Mouse (Mus musculus): ENCODE results near the gene Rftn2. TPM values are rescaled to one million over a fixed set of nuclear protein-coding genes. Genes with fewer than 3 reads are reported as not detected.
A peak's percentile ranks its signal among the peaks of the same experiment; 100 is the strongest.

The Rftn2 gene
- polyA plus RNA-seq, 1 experiment from 2014 or later, result 2.8 TPM

DNA sequence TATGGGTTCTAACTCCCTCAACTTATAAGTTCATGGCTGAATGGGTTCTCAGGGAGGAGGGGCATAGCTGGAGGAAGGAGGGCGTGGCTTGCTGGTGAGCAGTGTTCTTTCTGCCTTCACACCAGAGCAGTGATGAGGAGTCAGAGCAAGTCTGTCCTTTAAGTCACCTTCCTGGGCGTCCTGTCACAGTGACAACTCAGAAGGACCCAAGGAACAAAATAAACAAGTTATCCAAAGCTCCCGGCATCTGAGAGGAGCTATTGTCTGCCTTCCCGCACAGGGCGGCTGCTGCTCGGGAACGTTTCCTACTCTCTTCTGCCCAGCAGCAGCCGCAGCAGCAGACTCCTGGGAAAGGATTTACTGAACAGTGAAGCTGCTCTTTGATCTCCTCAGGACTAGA is 34.6 kb downstream of the Rftn2 start:
- 42% methylated on average over 8 of the region's 8 CpGs for WGBS
- Histone ChIP-seq H3K4me1 (replicated peaks; ENCODE audit: control insufficient read depth, insufficient read depth, low read length) (no peaks in the 10 kb centered on the region), H3K27ac (ENCODE audit: low read depth, low read length) (no peak overlapping the region), H3K27me3 (replicated peaks; ENCODE audit: control insufficient read depth, insufficient read depth, low read length) (no peaks in the 10 kb centered on the region), H3K36me3 (ENCODE audit: control insufficient read depth, insufficient read depth, low read length) (no peaks in the 10 kb centered on the region), H3K4me3 (ENCODE audit: low read depth, low read length) (no peak overlapping the region), H3K4me2 (peak overlapping the region; percentile 49), H3K9me3 (ENCODE audit: control insufficient read depth, low read length) (no peaks in the 10 kb centered on the region), H3K9ac (ENCODE audit: low read depth, low read length) (0 out of 2 replicates have a peak overlapping the region, but pooled peaks have one; percentile 27)
- DNase-seq (ENCODE audit: low spot score) (no peak), ATAC-seq (replicated peaks; ENCODE audit: low FRiP score) (no peak)

DNA sequence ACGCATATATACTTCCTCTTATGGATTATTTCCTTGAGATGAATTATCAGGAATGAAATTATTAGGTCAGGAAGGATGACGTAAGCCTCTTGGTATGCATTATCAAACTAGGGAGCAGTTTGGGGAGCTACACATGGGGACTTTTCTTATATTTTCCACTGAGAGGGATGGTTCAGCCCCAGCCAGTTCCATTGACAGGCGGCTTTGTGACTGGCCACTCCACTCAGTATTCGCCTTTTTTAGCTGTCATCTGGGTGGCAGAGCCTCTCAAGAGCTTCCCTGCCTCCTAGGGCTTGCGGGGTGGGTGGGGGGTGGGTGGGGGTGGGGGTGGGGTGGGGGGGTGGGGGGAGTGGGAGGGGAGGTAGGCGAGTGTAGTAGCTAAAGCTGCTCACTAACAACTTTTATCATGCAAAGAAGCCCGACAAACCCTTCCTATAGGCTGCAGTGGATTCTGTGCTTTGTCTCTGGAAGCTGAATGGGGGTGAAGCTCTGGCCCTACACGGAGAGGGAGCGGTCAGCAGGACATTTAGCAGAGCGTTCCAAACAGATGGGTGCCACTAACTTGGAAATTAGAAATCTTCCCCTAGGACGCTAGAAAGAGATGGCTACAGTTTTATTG is 39.9 kb downstream of the Rftn2 start:
- Histone ChIP-seq H3K4me1 (replicated peaks; ENCODE audit: control insufficient read depth, insufficient read depth, low read length) (no peaks in the 10 kb centered on the region), H3K4me2 (no peak overlapping the region), H3K27me3 (replicated peaks; ENCODE audit: control insufficient read depth, insufficient read depth, low read length) (no peaks in the 10 kb centered on the region), H3K9me3 (ENCODE audit: control insufficient read depth, low read length) (no peaks in the 10 kb centered on the region), H3K9ac (ENCODE audit: low read depth, low read length) (no peak overlapping the region), H3K36me3 (ENCODE audit: control insufficient read depth, insufficient read depth, low read length) (no peaks in the 10 kb centered on the region), H3K4me3 (ENCODE audit: low read depth, low read length) (no peak overlapping the region), H3K27ac (ENCODE audit: low read depth, low read length) (no peak overlapping the region)
- WGBS, result 30% methylated on average over 11 of the region's 11 CpGs
- no peak for DNase-seq (ENCODE audit: low spot score)
- no peak for ATAC-seq (replicated peaks; ENCODE audit: low FRiP score)

DNA sequence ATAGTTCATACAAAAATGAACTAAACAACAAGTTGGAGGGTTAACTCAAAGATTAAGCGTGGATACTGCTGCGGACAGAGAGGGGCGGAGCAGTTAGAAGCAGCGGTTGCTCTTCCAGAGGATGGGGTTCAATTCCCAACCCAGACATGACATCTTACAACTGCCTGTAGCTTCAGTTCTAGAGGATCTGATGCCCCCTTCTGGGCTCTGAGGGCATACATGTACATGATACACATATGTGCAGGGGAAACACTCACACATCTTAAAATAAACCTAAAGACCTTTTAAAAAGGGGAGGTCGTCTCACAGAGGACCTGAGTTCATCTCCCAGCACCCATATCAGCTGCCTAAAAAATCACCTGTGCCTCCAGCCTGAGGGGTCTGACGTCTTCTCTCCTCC is 40.9 kb downstream of the Rftn2 start:
- H3K9ac ChIP-seq (ENCODE audit: low read depth, low read length), result no peak overlapping the region
- no peak overlapping the region for H3K27ac ChIP-seq (ENCODE audit: low read depth, low read length)
- no peaks in the 10 kb centered on the region for H3K4me1 ChIP-seq (replicated peaks; ENCODE audit: control insufficient read depth, insufficient read depth, low read length)
- no peak overlapping the region for H3K4me2 ChIP-seq
- no peaks in the 10 kb centered on the region for H3K9me3 ChIP-seq (ENCODE audit: control insufficient read depth, low read length)
- no peak for DNase-seq (ENCODE audit: low spot score)
- ATAC-seq (replicated peaks; ENCODE audit: low FRiP score), result no peak
- no peaks in the 10 kb centered on the region for H3K27me3 ChIP-seq (replicated peaks; ENCODE audit: control insufficient read depth, insufficient read depth, low read length)
- WGBS, result 75% methylated on average over 6 of the region's 6 CpGs
- H3K36me3 ChIP-seq (ENCODE audit: control insufficient read depth, insufficient read depth, low read length), result no peaks in the 10 kb centered on the region
- no peak overlapping the region for H3K4me3 ChIP-seq (ENCODE audit: low read depth, low read length)

DNA sequence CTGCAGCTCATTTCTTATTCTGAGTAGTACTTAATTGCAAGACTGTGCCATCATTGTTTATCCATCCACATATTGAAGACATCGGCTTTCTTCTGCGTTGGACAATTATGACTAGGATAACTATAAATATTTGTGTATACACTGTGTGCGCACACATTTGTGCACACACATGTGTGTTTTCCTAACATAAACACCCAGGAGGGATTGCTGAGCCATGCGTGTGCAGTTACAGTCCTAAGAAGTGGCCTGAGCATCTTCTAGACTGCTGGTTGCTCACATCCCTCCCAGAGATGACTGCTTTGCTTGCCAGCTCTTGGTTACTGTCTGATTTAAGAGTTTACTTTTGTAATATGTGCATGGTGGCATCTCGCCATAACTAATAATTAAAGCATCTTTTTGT is 44.2 kb downstream of the Rftn2 start:
- ATAC-seq (replicated peaks; ENCODE audit: low FRiP score) (no peak), DNase-seq (ENCODE audit: low spot score) (no peak)
- Histone ChIP-seq H3K27ac (ENCODE audit: low read depth, low read length) (no peak overlapping the region), H3K4me1 (replicated peaks; ENCODE audit: control insufficient read depth, insufficient read depth, low read length) (no peaks in the 10 kb centered on the region), H3K9ac (ENCODE audit: low read depth, low read length) (no peak overlapping the region), H3K27me3 (replicated peaks; ENCODE audit: control insufficient read depth, insufficient read depth, low read length) (no peaks in the 10 kb centered on the region), H3K9me3 (ENCODE audit: control insufficient read depth, low read length) (peaks cover 5% of the 10 kb centered on the region; the same call in 1 of the 2 replicates), H3K36me3 (ENCODE audit: control insufficient read depth, insufficient read depth, low read length) (no peaks in the 10 kb centered on the region), H3K4me3 (ENCODE audit: low read depth, low read length) (no peak overlapping the region), H3K4me2 (no peak overlapping the region)
- whole genome bisulfite sequencing, result 92% methylated on average over 5 of the region's 5 CpGs

DNA sequence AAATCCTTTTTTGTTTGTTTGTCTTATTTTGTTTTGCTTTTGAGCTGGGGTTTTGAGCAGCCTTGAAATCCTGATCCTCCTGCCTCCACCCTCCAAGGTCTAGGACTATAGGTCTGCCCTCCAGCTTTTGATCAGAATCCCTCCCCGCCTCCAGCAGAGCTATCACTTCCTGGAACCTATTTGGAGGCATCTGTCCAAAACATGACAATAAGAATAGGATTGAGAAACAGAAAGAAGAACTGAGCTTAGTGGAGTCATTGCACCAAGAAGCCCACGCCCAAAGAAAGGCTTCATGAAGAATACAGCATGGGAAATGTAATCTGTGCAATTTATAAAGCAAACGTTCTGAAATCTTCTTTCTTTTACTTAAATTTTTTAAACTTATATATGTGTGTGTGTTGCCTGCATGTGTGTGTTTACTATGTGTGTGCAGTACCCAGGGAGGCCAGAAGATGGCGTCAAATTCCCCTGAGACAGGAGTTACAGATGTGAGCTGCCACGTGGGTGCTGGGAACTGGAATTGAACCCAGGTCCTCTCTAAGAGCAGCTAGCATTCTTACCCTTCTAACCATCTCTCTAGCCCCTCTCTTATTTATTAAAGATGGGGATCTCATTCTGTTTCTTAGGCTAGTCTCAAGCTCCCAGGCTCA is 46.5 kb downstream of the Rftn2 start:
- Histone ChIP-seq H3K4me1 (replicated peaks; ENCODE audit: control insufficient read depth, insufficient read depth, low read length) (no peaks in the 10 kb centered on the region), H3K4me3 (ENCODE audit: low read depth, low read length) (no peak overlapping the region), H3K4me2 (no peak overlapping the region), H3K36me3 (ENCODE audit: control insufficient read depth, insufficient read depth, low read length) (no peaks in the 10 kb centered on the region), H3K27ac (ENCODE audit: low read depth, low read length) (no peak overlapping the region), H3K27me3 (replicated peaks; ENCODE audit: control insufficient read depth, insufficient read depth, low read length) (no peaks in the 10 kb centered on the region), H3K9me3 (ENCODE audit: control insufficient read depth, low read length) (peaks cover 5% of the 10 kb centered on the region; the same call in 1 of the 2 replicates), H3K9ac (ENCODE audit: low read depth, low read length) (no peak overlapping the region)
- 66% methylated on average over 5 of the region's 5 CpGs for WGBS
- ATAC-seq (replicated peaks; ENCODE audit: low FRiP score) (no peak), DNase-seq (ENCODE audit: low spot score) (no peak)

DNA sequence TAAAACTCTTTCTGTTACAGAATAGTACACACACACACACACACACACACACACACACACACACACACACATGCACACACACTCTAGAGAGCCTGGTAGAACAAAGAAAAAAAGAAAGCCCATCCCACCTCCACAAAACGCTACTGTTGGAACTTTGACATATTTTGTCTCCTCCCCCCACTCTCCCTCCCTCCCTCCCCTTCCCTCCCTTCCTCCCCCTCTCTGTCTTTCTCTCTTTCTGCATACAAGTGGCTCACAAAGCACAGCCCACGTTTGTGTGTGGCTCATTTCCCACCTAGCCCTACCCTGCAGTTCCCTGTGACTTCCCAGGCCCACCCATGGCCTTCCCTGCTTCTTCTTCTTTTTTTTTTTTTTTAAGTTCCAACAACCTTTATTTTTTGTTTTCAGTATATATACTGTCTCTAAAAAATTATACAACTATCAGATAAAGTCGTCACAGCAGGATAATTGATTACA is 52.0 kb downstream of the Rftn2 start:
- Histone ChIP-seq H3K9me3 (ENCODE audit: control insufficient read depth, low read length) (no peaks in the 10 kb centered on the region), H3K4me3 (ENCODE audit: low read depth, low read length) (no peak overlapping the region), H3K4me1 (replicated peaks; ENCODE audit: control insufficient read depth, insufficient read depth, low read length) (no peaks in the 10 kb centered on the region), H3K36me3 (ENCODE audit: control insufficient read depth, insufficient read depth, low read length) (no peaks in the 10 kb centered on the region), H3K4me2 (no peak overlapping the region), H3K27me3 (replicated peaks; ENCODE audit: control insufficient read depth, insufficient read depth, low read length) (no peaks in the 10 kb centered on the region), H3K27ac (ENCODE audit: low read depth, low read length) (no peak overlapping the region), H3K9ac (ENCODE audit: low read depth, low read length) (no peak overlapping the region)
- 27% methylated on average over 3 of the region's 3 CpGs for WGBS
- ATAC-seq (replicated peaks; ENCODE audit: low FRiP score), result no peak
- DNase-seq (ENCODE audit: low spot score), result no peak

DNA sequence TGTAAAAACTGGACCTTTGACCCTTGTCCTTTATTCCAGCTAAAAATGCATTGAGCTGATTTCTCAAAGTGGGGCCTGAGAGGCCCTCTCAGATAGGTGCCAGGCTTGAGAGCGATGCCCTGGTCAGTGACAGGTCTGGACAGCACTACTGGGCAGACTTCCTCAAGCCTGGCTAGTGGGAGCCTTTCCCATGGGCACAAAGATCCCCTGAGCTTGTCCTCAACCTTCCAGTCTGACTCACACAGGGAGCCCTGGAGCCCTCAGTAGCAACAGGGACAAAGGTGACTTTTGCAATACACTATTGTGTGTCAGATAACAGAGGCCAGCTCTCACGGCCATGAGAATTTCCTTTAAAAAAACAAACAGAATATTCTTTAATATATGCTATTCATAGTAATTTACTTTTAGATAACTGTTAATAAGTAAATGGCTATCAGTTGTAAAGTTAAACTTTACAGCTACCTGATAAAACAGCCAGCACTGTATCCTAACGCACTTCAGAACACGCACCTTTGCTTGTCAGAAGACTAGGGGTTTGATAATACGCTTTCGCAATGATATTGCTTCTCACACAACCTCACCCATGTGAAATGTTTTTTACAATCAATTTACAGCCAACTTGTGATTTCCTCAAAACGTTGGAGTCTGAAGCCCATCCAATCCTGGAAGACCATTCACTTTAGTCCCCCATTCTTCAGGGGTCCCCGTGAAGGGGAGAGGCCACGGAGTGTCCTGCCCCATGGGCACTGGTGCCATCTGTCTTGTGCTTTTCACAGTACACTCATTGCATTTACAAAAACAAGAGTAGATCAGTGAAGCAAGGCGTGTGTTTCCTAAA is 52.6 kb downstream of the Rftn2 start:
- H3K27me3 ChIP-seq (replicated peaks; ENCODE audit: control insufficient read depth, insufficient read depth, low read length), result no peaks in the 10 kb centered on the region
- peaks cover 5% of the 10 kb centered on the region; the same call in 1 of the 2 replicates for H3K9me3 ChIP-seq (ENCODE audit: control insufficient read depth, low read length)
- H3K36me3 ChIP-seq (ENCODE audit: control insufficient read depth, insufficient read depth, low read length), result no peaks in the 10 kb centered on the region
- H3K9ac ChIP-seq (ENCODE audit: low read depth, low read length), result no peak overlapping the region
- H3K27ac ChIP-seq (ENCODE audit: low read depth, low read length), result no peak overlapping the region
- ATAC-seq (replicated peaks; ENCODE audit: low FRiP score) (no peak), DNase-seq (ENCODE audit: low spot score) (no peak)
- H3K4me1 ChIP-seq (replicated peaks; ENCODE audit: control insufficient read depth, insufficient read depth, low read length), result no peaks in the 10 kb centered on the region
- no peak overlapping the region for H3K4me3 ChIP-seq (ENCODE audit: low read depth, low read length)
- H3K4me2 ChIP-seq, result no peak overlapping the region
- 78% methylated on average over 10 of the region's 10 CpGs for WGBS

DNA sequence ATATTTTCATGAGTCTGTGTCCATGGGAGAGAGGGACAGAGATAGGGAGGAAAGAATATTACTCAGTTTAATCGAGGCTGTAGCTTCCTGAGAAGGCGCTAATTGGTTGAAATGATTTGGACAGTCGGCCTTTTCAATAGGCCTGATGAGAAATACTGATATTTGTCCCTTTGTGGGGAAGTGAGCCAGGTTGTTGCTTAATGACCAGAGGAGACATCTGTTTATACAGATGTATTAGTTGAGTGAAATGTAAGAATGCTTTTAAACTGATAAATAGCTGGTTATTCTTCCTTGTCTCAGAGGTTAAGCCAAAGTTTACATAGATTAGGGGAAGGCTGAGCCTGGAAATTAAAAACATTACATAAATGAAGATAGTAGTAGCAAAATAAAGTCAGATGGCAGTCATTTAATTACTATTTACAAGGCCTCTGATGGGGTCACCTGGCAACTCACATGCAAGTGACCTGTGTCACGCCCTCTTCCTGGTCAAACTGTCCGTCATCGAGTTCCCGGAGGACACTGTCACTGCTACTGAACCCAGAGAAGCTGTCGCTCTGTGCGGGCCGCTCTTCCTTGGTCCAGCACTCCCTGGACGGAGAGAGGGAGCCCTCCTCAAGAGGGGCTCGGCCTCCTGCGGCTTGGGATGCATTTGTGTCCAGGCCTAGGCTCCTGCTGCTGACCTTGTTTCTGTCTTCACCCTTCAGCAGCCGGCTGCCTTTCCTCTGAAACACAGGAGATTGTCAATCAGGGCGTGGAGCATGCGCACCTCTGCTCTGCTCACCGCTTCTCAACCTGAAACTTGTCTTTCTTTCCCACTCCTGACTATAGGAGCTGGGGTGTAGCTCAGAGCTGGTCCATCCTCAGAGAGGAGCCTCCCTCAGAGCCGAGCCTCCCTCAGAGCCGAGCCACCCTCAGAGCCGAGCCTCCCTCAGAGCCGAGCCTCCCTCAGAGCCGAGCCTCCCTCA is 54.9 kb downstream of the Rftn2 start:
- H3K4me2 ChIP-seq, result peak overlapping the region; percentile 37; the same call in 1 of the 2 replicates
- DNase-seq (ENCODE audit: low spot score) (no peak), ATAC-seq (replicated peaks; ENCODE audit: low FRiP score) (no peak)
- no peaks in the 10 kb centered on the region for H3K36me3 ChIP-seq (ENCODE audit: control insufficient read depth, insufficient read depth, low read length)
- no peak overlapping the region for H3K4me3 ChIP-seq (ENCODE audit: low read depth, low read length)
- peaks cover 5% of the 10 kb centered on the region; the same call in 1 of the 2 replicates for H3K9me3 ChIP-seq (ENCODE audit: control insufficient read depth, low read length)
- no peak overlapping the region for H3K9ac ChIP-seq (ENCODE audit: low read depth, low read length)
- H3K27ac ChIP-seq (ENCODE audit: low read depth, low read length), result no peak overlapping the region
- WGBS, result 64% methylated on average over 22 of the region's 22 CpGs
- no peaks in the 10 kb centered on the region for H3K27me3 ChIP-seq (replicated peaks; ENCODE audit: control insufficient read depth, insufficient read depth, low read length)
- peaks cover 2% of the 10 kb centered on the region; the same call in 1 of the 2 replicates for H3K4me1 ChIP-seq (replicated peaks; ENCODE audit: control insufficient read depth, insufficient read depth, low read length)

Measured in liver, embryonic 11.5 days (tissue).